9 mouse cellular contexts compared by ENCODE assay signal in genomic region chr6:146530769-146531168, GRCm38 (mm10). TPM values are rescaled to one million over a fixed set of nuclear protein-coding genes. Genes with fewer than 3 reads are reported as not detected.
DNase-seq lines count a peak whose midpoint lies in the region; ATAC-seq and TF ChIP-seq lines count a peak whose summit lies in the region.
"Had no signal": no experiment of that assay in that cellular context is flagged by ENCODE, and none has a peak within 500 bp of the region (broad histone marks: within the 10 kb centered on the region; RNA-seq: fewer than 3 reads in every experiment).

No protein-coding gene starts in this region.

- no peak overlapping the region for H3K4me2 ChIP-seq in liver, embryonic 11.5 days
- H3K4me2 ChIP-seq in intestine, embryonic 15.5 days (replicated peaks), result no peak overlapping the region
- H3K4me2 ChIP-seq: neural tube, embryonic 12.5 days had no signal

- 0 out of 2 replicates have a peak, but pooled peaks cover 6% of the 10 kb centered on the region for H3K4me1 ChIP-seq in liver, embryonic 11.5 days (replicated peaks; ENCODE audit: control insufficient read depth, insufficient read depth, low read length)
- peaks cover 10% of the 10 kb centered on the region; the same call in 1 of the 2 replicates for H3K4me1 ChIP-seq in intestine, embryonic 15.5 days (replicated peaks)
- H3K4me1 ChIP-seq: neural tube, embryonic 12.5 days had no signal

- no peak for DNase-seq in liver, embryonic 11.5 days (ENCODE audit: low spot score)
- no peak for DNase-seq in liver
- peak; percentile 36 to 73 for DNase-seq in lung, adult 18-20 months
- DNase-seq in left cerebral cortex, adult 2 months (ENCODE audit: extremely low spot score in 1 of 2, low spot score in 2 of 2), result no peak
- no peak for DNase-seq in left cerebral cortex, postnatal 4 days
- no peak for DNase-seq in ovary, adult 18-20 months (ENCODE audit: low spot score)
- no peak for DNase-seq in gastrocnemius, postnatal 14 days

- no peaks in the 10 kb centered on the region for H3K27me3 ChIP-seq in liver, embryonic 11.5 days (replicated peaks; ENCODE audit: control insufficient read depth, insufficient read depth, low read length)
- no peaks in the 10 kb centered on the region for H3K27me3 ChIP-seq in intestine, embryonic 15.5 days (replicated peaks)
- H3K27me3 ChIP-seq: neural tube, embryonic 12.5 days had no signal

- peak; percentile 53 for ATAC-seq in liver, embryonic 11.5 days (replicated peaks; ENCODE audit: low FRiP score)
- peak; percentile 92 for ATAC-seq in intestine, embryonic 15.5 days

- H3K27ac ChIP-seq in liver, embryonic 11.5 days (ENCODE audit: low read depth, low read length), result no peak overlapping the region
- no peak overlapping the region for H3K27ac ChIP-seq in intestine, embryonic 15.5 days
- H3K27ac ChIP-seq in left cerebral cortex, adult 2 months, result no peak overlapping the region
- H3K27ac ChIP-seq: neural tube, embryonic 12.5 days had no signal

- H3K36me3 ChIP-seq in liver, embryonic 11.5 days (ENCODE audit: control insufficient read depth, insufficient read depth, low read length), result no peaks in the 10 kb centered on the region
- no peaks in the 10 kb centered on the region for H3K36me3 ChIP-seq in intestine, embryonic 15.5 days
- H3K36me3 ChIP-seq: neural tube, embryonic 12.5 days had no signal

- TF ChIP-seq CTCF in left cerebral cortex, adult 2 months (IDR thresholded peaks at IDR 0.05), result no peak

- H3K9me3 ChIP-seq in liver, embryonic 11.5 days (ENCODE audit: control insufficient read depth, low read length), result no peaks in the 10 kb centered on the region
- no peaks in the 10 kb centered on the region for H3K9me3 ChIP-seq in intestine, embryonic 15.5 days
- H3K9me3 ChIP-seq: neural tube, embryonic 12.5 days had no signal

- intact Hi-C loops in left cerebral cortex, adult 2 months (cut with DNase I), result no loop called here
- intact Hi-C loops in left cerebral cortex, postnatal 4 days (cut with DNase I), result no loop called here
- intact Hi-C loops in gastrocnemius, postnatal 14 days (cut with DNase I; ENCODE audit: low total_unique reads), result no loop called here

- H3K4me3 ChIP-seq in liver, embryonic 11.5 days (ENCODE audit: low read depth, low read length), result no peak overlapping the region
- H3K4me3 ChIP-seq in intestine, embryonic 15.5 days (replicated peaks), result no peak overlapping the region
- no peak overlapping the region for H3K4me3 ChIP-seq in left cerebral cortex, adult 2 months
- H3K4me3 ChIP-seq: neural tube, embryonic 12.5 days had no signal

- H3K9ac ChIP-seq in liver, embryonic 11.5 days (ENCODE audit: low read depth, low read length), result no peak overlapping the region
- no peak overlapping the region for H3K9ac ChIP-seq in intestine, embryonic 15.5 days
- H3K9ac ChIP-seq: neural tube, embryonic 12.5 days had no signal

- WGBS in liver, embryonic 11.5 days, result 37% methylated on average over 5 of the region's 5 CpGs
- WGBS in intestine, embryonic 15.5 days, result 23% methylated on average over 5 of the region's 5 CpGs

RNA-seq across cellular contexts. Expression of gene Itpr2, which starts 28.7 kb away (rescaled TPM):
- polyA plus RNA-seq in liver, embryonic 11.5 days (2014; fragmentation: Nextera tagmentation; extraction: Ambion mirVana), result 4.0 and 5.3 TPM in 2 replicates
- 8.8 and 10.0 TPM in 2 replicates for polyA plus RNA-seq in intestine, embryonic 15.5 days (2015; fragmentation: Nextera tagmentation; extraction: Ambion mirVana)
- total RNA-seq in left cerebral cortex, adult 2 months (2021), result 10 to 100 TPM; 12.3 to 15.4 TPM
- total RNA-seq in left cerebral cortex, postnatal 4 days (2021), result 10 to 100 TPM; 11.3 to 12.9 TPM
- total RNA-seq in gastrocnemius, postnatal 14 days (2021), result 10 to 100 TPM in 1 of 2 experiments, 1 to 10 TPM in 1; 9.1 to 14.6 TPM

RNA-seq across cellular contexts. Expression of gene Fgfr1op2, which starts 46.2 kb away (rescaled TPM):
- 126 TPM in 2 replicates for polyA plus RNA-seq in liver, embryonic 11.5 days (2014; fragmentation: Nextera tagmentation; extraction: Ambion mirVana)
- 89.5 and 91.2 TPM in 2 replicates for polyA plus RNA-seq in intestine, embryonic 15.5 days (2015; fragmentation: Nextera tagmentation; extraction: Ambion mirVana)
- total RNA-seq in left cerebral cortex, adult 2 months (2021), result 100 to 1,000 TPM in 1 of 2 experiments, 10 to 100 TPM in 1; 98.6 to 108 TPM
- total RNA-seq in left cerebral cortex, postnatal 4 days (2021), result 10 to 100 TPM; 29.3 to 29.8 TPM
- total RNA-seq in gastrocnemius, postnatal 14 days (2021), result 10 to 100 TPM; 43.6 to 48.5 TPM

RNA-seq across cellular contexts. Expression of gene Ints13, which starts 46.9 kb away (rescaled TPM):
- 69.9 and 74.3 TPM in 2 replicates for polyA plus RNA-seq in liver, embryonic 11.5 days (2014; fragmentation: Nextera tagmentation; extraction: Ambion mirVana)
- 55.0 and 59.7 TPM in 2 replicates for polyA plus RNA-seq in intestine, embryonic 15.5 days (2015; fragmentation: Nextera tagmentation; extraction: Ambion mirVana)
- 10 to 100 TPM; 38.4 to 38.6 TPM for total RNA-seq in left cerebral cortex, adult 2 months (2021)
- total RNA-seq in left cerebral cortex, postnatal 4 days (2021), result 10 to 100 TPM; 34.5 to 37.3 TPM
- 10 to 100 TPM; 14.9 to 15.7 TPM for total RNA-seq in gastrocnemius, postnatal 14 days (2021)

Comparison
In these comparisons a context has a peak if more than half of its experiments do, and no peak if none do; other contexts are left out.
1. DNase-seq: peak in lung, adult 18-20 months (2 of 2); none in liver, embryonic 11.5 days (single experiment), liver (single experiment), left cerebral cortex, adult 2 months (0 of 2), left cerebral cortex, postnatal 4 days (single experiment), ovary, adult 18-20 months (single experiment) and gastrocnemius, postnatal 14 days (single experiment).